Mouse (Mus musculus) liver, embryonic 14.5 days (tissue): Measurements from ENCODE around the gene Bptf.
"Not testable (repeated sequence)": the region's sequence is repeated elsewhere in the genome, so short reads cannot be mapped to it uniquely, and the experiment has no call there.

Experiments used
- CTCF ChIP-seq: IDR thresholded peaks from 2 replicates; pipeline ENCODE4 v1.5.1; 2016; ENCODE audit warnings: antibody characterized with exemption, low read depth, control low read depth
- EP300 ChIP-seq: IDR thresholded peaks from 2 replicates; pipeline ENCODE4 v1.6.1; 2016; ENCODE audit warnings: antibody characterized with exemption, low read depth

GRCm38 (mm10) chr11:107136458-107136857 lies 4.5 kb upstream of the Bptf start:
- TF ChIP-seq CTCF, EP300: not testable (repeated sequence)
